Mouse (Mus musculus) cerebellum, postnatal 36 days (tissue): ENCODE data around the gene Polr1b.

Experiments used
- DNase-seq, 2 experiments: peaks; one replicate each; pipeline ENCODE4 v3.0.0; 2021 to 2022; ENCODE audit warnings: mixed read lengths in 2 of 2

Gene Polr1b

DNA sequence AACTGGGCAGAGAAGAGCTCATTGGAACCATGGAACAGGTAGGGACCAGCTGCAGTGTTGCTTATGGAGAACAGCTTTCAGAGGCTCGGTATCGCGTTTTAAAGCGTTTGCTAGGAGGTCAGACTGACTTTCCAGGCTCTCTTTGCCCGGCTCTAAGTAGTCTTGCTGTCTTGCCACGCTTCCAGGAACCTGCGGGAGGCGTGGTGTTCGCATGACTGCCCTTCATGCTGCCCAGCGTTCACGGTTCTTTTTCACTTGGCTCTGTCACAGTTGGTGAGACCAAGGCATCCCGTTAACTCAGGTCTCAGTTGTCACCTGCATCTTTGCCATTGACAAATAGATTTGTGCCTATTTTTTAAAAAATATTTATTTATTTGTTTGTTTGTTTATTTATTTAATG, 17.3 kb downstream of the Polr1b start:
- DNase-seq: no peak

DNA sequence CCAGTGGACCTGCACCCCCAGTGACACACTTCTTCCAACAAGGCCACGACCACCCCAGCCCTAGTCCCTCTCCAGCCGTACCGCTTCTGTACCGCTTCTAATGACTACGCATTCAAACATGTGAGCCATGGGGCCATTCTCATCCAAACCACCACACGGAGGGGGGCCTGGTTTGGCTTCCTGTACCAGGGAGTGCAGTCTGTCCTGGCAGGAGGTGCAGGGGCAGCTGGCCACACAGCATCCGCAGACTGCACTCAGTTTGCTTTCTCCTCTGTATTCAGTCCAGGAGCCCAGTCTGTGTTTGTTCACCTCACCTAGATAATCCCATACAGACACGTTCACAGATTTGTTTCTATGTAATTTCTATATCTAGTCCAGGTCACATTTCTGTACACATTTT, 21.2 kb downstream of the Polr1b start:
- DNase-seq: peak in 1 of 2 experiments; percentile 41

DNA sequence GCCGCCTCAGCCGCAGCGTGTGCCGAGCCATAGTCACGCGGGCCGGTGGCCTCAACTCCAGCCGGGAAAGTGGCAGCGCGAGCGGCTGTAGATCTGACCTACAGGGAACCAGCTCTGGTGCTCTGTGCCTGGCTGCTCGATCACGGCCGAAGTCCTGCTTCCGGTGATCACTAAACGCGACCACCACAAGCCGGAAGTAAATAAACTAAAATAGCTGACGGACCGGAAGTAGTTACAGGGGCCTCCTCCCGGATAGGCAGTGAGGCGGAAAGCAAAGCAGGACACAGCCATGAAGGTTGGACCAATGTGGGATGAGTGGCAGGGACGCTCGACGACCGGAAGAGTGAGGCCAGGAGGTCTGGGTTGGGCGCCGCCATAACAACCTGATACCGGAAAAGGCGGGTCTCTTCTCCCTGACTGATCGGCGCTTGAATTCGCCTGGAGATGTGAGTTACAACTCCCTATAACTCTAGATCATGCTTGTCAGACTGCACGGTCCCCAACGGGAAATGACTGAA, 28.7 kb downstream of the Polr1b start, which contains the start of gene Chchd5:
Gene Chchd5, plus strand, starts transcription at position 289 of the 518 bp plus-strand sequence.
- peak; percentile 90 for DNase-seq

DNA sequence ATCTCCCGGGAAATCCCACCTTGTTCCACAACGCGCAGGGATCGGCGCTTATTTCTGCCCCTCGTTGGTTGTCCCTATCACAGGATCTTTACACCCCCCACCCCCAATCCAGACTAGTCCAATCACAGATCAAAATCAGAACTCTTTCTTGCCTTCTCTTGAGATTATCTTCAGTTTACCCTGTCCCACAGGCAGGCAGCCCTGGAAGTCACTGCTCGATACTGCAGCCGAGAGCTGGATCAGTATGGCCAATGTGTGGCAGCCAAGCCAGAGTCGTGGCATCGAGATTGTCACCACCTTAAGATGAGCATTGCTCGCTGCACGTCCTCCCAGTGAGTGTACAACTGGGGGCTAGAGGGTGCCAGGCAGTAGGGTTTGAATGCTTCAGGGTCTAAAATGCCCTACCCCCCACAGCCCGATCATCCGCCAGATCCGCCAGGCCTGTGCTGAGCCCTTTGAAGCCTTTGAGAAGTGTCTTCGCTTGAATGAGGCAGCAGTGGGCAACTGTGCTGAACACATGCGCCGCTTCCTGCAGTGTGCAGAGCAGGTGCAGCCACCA, 29.3 kb downstream of the Polr1b start:
- DNase-seq: peak in 1 of 2 experiments; percentile 40

DNA sequence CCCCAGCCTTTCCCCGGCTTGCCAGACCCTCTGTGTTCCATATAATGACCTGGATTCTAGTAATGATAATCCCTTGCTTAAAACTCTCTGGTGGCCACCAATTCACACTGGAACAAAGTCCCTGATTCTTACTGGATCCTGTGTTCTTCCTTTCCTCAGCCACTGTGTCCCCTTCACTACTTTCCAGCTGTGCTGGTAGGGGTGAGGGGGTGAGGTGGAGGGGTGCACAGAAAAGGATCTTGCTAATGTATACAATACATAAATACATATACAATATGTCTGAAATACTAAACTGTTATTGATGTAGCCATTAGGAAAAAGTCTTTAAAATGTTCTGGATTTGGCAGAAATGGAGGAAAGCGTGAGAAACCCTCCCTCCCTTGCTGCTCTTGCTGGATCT, 30.0 kb downstream of the Polr1b start:
- no peak for DNase-seq

DNA sequence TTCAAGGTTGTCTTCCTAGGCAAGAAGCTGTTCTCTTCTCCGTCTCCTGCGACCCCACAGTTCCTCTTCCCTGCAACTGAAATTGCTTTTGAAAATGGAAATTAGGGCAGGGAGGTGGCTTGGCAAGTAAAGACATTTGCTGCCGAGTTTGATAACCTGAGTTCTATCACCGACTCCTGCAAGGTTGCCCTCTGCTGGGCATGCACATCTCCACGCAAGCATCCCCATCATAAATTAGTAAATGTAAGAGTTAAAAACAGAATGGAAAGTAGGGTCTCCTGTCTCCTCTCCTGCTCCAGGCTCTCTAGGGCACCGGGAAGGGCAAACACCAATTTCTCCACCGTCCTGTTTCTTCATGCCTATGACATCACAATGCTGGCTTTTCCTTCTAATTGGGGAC, 31.4 kb downstream of the Polr1b start:
- no peak for DNase-seq

DNA sequence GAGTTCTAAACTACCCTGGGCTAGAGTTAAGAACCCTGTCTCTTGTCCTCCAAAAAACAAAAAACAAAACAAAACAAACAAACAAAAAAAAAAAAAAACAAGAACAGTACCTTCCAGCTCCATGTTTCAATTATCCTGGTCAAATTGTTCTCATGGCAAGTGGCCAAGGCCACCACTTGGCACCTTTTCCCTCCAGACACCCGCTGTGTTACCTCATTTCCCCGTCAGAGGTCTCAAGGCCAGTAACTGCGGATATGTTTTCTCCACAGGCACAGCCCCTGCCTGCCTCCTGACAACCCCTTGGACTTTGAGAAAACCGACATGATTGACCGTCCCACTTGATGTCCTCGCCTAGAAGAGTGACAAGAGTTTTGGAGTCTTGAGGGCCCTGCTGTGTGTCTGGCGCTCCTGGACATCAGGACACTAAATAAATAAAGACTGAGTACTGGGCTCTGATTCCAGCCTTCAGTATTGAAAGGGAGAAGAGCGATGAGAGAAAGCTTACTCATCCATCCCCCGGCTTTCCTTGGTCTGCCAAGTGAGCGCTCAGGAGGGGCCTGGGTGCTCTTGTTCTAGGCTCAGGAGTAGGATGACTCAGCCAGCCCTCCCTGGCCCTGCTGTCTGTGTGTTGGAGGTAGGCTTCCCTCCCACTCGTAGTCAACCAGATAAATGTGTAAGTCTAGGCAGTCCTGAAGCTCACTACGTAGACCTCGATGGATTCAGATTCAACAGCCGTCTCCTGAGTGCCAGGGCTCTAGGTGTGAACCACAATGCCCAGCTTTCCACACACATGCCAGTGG, 32.4 kb downstream of the Polr1b start:
- DNase-seq: peak; percentile 31 to 38

DNA sequence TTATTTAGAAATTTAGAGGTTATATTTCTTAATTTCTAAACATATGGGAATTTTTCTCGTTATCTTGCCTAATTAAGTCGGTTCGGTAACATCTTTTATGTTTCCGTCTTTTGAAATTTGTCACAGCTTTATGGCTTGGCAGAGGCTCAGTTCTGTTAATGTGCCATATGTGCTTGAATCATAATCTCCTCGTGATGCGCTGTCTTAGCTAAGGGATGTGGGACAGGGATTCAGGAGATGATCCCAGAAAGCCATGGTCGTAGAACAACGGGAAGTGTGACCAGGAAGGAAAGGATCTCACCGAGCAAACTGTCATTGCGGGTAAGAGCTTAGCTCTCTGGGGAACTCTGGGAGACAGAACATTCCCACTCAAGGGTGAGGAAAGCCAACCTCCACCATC, 39.1 kb downstream of the Polr1b start:
- DNase-seq: peak; percentile 21 to 45

DNA sequence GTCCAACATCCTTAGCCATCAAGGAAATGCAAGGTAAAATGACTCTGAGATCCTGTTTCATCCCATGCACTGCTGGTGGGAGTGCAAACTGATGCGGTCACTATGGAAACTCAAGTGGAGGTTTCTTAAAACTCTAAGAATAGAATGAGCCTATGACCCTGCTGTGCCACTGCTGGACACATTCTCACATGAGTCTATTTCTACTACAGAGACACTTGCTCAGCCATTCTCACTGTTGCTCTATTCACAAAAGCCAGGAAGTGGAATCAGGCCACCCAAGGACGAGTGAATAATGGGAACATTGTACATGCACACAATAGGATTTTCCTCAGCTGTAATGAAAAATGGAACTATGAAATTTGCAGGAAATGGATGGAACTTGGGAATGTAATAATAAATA, 48.0 kb downstream of the Polr1b start:
- no peak for DNase-seq

DNA sequence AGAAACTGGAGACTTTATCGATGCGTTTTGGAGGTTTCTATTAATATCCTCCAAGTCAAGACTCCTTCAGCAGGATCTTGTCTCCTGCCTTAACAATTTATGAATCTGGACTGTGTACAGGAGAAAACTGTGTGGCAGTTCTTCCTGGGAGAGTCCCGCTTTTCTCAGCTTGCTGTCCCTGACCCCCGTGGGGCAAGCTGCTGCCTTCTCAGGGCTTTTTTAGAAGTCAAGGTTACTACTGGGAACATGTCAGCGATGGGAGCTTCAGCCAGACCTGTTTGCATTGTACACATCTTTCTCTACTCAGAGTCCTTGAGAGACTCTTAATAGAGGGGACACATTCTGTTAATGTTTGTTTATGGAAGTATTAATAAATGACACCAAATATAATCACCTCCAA, 49.6 kb downstream of the Polr1b start:
- DNase-seq: no peak

DNA sequence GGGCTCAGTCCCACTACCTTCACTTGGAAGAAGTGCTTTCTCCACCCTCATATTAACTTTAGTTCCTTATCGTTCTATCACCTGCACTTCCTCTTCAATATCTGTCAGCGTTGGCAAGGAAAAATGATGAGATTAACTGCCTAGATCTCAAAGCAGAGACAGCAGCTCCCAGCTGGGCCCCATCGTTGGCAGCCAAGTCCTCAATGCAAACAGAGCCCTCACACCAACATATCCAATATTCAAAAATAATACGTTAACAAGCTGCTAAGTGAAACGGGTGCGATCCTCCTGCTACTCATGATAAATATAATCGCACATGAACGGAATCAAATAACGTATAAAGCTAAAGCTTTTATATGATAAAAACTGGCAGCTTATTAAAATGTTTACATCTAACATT, 50.3 kb downstream of the Polr1b start:
- no peak for DNase-seq

DNA sequence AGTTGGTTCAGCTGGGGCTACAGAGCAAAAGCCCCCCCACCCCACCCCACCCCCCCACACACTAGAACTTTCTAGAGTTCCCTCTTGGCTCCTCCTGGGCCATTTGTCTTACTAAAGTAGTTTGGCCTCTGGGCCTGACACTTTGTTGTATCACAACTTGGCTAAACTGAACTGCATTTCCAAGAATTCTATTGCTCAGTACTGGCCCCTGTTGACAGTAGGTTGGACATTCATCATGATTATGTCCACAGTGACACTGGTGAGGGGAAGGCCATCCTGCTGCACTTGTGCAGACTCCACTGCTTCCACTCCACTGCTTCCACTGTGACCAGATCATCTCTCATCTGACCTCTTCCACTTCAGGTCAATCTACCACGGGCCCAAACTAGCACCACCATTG, 52.0 kb downstream of the Polr1b start:
- DNase-seq: no peak

DNA sequence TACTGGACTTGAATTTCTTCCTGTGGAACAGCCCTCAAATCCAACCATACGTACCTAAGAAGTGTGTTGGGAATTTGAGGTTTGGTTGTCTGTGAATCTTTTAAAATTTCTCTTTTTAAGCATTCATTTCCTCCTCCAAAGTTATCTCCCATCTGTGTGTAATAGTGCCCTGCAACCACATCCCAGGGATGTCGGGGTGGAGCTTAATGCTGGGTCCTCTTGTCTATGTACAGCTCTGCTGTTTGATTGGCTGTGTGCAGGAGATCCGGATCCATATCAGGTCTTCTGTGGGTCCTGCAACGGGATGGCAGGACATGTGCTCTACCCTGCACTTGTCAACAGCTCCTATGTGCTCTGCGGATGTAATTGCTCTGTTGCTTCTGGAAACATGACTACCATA, 64.0 kb downstream of the Polr1b start:
- DNase-seq: no peak

DNA sequence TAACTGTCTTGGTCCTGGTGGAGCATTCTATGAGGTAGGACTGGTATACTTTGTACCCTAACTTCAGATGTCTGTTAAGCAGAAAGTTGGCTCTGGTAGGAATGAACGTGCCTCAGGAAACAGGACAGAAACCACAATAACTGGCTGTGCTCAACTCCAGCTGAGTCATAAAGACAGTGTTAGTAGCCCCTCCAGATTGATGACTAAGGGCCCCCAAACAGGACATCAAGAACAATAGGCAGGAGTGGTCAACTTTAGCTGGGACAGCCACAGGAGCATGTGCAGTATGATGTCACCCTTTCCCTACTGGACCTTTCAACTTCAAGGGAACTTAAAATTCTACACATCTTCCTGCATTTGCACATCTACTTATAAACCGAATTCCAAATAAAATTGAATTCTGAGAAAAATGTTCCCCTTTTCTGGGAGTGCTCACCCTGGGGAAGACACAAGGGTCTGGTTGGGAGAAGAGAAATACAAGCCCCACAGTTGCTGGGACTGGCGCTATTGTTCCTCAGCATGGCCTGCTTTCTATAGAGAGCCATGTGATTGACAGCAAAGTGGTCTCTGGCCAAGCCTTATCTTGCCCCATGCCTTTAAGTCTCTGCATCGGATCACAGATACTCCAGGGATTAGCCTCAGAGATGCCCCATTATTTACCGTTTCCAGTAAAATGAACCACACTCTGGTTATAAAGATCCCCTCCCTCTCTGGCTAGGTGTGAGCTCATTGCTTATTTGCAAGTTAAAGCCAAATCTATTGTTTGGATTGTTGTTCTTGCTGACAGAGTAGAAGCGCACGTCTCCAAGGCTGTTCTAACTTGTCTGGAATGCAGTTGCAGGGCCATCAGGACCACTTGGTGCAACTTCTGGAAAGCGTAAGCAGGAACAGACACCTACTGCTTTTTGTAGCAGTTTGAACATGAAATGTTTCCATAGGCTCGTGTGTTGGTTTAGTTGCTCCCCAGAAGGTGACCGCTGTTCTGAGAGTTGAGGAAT, 66.0 kb downstream of the Polr1b start:
- no peak for DNase-seq

DNA sequence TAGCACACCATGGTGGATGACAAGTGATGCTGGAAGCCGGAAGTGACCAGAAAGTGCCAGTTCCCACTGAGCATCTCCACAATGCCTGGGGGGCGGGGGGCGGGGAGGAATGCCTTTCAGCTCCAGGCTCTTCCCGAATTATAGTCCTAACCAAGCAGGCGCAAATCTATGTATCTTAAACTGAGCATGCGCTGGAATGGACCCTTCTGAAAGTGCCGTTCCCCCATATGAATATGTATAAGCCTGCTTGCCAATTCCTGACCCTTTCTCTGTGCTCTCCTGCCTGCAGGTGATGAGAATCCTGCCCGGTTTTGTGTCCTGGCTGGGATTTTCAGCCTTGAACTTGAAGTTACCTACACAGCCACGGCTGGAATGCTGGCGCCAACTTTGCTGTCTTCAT, 72.6 kb downstream of the Polr1b start:
- no peak for DNase-seq

DNA sequence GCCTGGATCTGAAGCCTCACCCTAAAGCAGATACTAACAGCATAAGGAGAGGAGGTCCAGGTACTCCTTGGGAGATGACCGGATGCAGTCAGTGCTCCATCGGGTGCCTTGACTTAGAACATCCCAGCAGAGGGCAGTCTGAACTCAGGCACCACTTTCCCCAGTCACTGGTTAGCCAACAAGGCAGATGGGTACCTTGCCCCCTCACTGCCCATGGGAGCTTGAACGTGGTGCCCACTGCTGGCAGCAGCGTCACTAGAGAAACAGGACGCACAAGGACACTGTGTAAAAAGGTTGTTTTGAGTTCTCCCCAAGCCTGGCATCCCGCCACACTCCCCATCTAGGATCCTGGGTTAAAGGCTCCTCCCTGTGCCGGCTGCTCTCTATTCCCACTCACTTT, 73.7 kb downstream of the Polr1b start:
- DNase-seq: peak; percentile 53 to 59

DNA sequence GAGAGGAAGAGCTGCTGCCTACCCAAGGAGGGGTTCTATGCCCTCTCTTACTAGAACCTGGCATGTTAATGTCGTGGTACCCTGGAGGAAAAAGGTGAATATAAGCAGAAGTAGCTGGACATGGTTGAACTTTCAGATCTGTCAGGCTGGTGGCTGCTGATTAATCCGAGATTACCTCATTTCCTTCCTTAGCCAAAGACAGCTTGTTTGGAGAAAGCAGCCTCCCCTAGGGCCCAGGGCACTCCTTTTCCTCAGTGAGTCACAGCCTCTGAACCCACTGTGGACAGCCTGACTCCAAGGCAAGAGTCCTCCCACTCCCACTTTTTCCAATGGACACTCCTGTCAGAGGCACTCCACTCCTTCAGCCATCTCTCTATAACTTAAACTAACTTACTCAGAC, 74.8 kb downstream of the Polr1b start:
- DNase-seq: no peak
